Mouse (Mus musculus): ENCODE measurements around the gene Gmppa.
A peak's percentile ranks its signal among the peaks of the same experiment; 100 is the strongest.

Gene Gmppa

DNA sequence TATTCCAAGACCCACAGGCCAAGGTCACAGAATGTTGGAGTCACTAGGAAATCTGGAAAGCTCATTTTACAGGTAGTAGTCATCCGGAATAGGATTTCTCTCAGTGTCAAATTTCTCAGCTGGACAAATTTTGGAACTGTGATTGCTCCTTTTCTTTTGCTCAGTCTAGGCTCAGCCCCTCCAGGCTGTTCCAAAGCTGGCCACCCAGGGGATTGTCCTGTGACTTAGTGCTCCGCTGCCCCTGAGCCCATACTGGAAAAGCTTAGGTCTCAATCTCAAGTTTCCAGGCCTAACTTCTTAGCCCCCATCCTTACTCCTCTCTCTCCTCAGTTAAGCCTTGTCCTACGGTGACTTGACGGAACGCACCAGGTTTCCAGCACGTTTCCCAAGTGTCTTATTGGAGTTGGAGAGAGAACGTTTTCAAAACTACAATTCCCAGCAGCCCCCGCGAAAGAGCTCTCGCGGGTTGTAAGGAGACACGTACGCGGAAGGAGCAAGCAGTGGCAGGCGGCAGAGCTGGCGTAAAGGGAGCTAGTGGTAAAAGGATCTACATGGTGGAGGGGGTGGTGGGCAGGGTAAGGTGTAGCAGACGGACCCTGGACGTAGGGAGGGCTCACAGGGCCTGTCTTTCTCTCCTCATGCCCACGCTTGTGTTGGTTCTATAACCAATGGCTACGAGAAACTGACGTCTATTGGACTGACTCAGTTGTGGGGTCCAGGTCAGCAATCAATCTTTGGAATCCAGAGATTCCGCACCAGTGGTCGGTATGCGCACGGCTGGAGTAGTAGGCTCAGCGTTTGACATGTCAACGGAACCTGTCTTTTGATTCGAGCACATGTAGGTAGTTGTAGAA lies at the start of gene Gmppa:
Gmppa (plus strand) TSS at position 456 of the 854 bp plus-strand sequence.
- DNase-seq (ENCODE audit: low read depth) = peak; percentile 73

DNA sequence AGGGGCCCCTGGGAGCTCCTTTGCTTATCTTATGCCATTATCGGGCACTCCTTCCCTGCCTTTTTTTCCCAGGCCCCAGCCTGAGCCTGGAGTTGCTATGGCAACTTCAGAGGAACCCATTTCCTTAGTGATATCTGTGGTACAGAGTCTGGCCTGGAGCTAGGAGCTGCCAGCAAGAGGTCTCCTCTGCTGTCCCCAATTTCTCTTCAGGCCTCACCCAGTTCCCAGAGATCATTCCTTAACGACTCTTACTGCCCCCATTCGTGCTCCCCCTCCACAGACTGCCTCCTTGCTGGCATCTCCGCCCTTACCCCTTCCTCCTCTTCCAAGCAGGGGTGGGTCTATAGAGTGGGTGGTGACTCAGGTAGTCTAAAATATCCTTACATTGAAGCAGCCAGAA lies 49.6 kb upstream of the Gmppa start:
- no peak for DNase-seq (ENCODE audit: low read depth)

DNA sequence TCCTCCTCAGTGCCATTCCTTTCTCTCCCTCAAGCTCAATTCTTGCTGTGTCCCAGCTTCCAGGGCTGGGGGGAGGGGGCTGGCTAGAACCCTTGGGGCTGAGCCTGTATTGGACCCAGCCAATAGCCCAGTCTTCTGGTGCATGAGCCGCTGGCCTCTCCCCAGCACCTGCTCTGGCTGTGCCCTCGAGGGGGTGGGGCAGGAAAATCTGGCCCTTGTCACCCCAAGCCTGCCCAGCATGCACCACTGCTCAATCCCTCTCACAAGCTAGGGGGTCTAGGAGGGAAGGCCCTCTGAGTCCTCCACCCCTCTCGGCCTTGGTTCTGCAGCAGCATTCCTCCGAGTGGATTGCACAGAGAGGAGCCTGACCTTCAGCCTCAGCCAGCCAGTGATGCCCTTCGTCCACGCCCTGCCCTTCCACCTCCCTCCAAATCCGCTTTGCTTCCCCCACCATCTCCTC lies 48.2 kb upstream of the Gmppa start:
- no peak for DNase-seq (ENCODE audit: low read depth)

DNA sequence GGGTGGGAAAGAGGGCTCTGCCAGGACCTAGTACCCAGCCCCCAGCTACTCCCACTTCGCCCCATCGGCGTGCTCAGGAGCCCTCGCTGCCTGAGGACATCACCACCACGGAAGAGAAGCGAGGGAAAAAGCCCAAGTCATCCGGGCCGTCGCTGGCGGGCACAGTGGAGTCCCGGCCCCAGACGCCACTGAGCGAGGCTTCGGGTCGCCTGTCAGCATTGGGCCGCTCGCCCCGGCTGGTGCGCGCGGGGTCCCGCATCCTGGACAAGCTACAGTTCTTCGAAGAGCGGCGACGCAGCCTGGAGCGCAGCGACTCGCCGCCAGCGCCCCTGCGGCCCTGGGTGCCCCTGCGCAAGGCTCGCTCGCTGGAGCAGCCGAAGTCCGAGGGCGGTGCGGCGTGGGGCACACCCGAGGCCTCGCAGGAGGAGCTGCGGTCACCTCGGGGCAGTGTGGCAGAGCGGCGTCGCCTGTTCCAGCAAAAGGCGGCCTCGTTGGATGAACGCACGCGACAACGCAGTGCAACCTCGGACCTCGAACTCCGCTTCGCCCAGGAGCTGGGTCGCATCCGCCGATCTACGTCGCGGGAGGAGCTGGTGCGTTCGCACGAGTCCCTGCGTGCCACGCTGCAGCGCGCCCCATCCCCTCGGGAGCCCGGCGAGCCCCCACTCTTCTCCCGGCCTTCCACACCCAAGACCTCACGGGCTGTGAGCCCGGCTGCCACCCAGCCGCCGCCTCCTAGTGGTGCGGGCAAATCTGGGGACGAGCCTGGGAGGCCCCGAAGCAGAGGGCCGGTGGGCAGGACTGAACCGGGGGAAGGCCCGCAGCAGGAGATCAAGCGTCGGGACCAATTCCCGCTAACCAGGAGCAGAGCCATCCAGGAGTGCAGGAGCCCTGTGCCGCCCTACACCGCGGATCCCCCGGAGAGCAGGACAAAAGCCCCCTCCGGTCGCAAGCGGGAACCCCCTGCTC lies 47.5 kb upstream of the Gmppa start:
- DNase-seq (ENCODE audit: low read depth) = no peak

DNA sequence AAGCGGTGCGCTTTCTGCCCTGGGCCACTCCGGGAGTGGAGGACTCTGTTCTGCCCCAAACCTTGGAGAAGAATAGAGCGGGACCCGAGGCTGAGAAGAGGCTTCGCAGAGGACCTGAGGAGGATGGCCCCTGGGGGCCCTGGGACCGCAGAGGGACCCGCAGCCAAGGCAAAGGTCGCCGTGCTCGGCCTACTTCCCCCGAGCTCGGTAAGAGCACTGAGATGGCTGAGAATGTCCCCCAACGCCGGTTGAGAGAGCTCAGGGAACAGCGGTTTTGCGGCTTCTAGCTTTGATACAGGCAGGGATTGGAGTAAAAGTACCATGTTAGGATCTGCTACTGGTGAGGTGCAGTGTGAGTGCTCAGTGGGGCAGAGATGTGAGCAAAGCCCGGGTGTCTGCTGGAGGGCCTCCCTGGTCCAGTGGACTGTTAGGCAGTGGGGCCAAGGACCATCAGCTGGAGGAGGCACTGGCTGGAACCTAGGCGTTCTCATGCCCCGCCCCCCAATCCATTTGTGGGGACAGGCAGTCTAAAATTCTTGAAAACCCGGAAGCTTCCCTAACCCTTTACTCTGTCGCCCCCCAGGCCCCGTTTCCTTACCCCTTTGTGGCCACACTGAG lies 46.7 kb upstream of the Gmppa start:
- no peak for DNase-seq (ENCODE audit: low read depth)

DNA sequence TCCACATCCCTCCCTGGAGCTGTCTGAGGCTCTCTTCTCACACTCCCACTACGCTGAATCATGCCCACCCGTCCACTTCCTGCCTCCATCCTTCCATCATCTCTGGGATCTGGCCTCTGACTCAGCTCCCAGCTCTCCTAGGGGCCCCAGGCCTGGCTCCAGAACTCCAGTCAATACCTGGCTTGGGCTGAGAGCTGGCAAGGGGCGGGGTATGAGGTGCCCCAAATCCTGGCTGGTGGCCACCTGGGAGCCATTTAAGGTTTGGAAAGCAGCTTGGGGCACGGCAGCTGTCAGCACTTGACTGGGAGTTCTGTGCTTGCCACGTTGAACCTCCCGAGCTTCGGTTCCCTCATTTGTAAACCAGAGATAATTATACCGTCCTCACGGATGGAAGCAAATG lies 42.6 kb upstream of the Gmppa start:
- DNase-seq (ENCODE audit: low read depth) = no peak

DNA sequence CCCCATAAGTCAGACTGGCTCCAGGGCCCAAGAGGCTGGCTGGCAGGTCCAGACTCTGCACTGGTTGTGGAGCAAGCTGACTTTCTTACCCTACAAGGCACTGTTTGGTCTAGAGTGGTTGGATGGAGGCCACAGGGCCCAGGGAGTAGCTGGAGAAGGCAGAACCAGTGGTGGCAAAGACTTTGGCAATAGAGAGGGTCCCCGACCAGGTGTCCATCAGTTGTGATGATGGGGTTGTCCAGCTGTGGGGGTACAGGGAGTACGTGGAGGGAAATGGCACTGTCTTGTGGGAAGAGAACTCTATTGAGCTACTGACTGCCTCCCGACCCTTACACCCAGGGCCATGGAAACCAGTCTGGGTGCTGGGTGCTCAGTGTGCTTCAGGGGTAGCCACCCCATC lies 41.9 kb upstream of the Gmppa start:
- no peak for DNase-seq (ENCODE audit: low read depth)

DNA sequence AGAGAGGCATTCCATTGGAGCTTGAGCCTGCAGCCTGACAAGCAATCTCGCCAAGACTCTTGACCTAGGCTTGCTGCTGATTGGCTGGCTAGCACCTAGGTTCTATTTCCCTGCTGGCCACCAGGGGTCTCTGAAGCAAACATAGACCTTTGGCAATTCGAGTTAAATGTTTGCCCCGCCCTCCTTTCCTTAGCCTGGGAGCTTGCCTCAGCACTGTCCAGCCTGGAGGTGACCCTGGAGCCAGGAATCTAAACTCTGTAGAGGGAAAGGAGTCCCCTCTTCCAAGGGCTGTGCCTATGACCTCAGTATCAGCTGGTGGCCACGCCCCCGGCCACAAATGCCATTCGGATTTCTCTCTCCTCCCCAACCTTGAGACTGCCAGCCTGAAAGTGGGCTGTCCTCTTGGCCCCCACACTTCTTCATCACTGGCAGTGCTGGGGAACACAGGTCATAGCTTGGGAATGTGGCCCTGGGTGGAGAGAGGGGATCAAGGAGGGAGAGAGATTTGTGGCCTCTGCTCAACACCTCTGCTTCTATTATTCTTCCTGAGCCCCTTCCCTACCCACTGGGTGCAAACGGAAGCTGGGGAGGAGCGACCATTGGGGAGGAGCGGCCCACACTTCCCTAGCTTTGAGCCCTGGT lies 36.8 kb upstream of the Gmppa start:
- DNase-seq (ENCODE audit: low read depth) = peak; percentile 48

DNA sequence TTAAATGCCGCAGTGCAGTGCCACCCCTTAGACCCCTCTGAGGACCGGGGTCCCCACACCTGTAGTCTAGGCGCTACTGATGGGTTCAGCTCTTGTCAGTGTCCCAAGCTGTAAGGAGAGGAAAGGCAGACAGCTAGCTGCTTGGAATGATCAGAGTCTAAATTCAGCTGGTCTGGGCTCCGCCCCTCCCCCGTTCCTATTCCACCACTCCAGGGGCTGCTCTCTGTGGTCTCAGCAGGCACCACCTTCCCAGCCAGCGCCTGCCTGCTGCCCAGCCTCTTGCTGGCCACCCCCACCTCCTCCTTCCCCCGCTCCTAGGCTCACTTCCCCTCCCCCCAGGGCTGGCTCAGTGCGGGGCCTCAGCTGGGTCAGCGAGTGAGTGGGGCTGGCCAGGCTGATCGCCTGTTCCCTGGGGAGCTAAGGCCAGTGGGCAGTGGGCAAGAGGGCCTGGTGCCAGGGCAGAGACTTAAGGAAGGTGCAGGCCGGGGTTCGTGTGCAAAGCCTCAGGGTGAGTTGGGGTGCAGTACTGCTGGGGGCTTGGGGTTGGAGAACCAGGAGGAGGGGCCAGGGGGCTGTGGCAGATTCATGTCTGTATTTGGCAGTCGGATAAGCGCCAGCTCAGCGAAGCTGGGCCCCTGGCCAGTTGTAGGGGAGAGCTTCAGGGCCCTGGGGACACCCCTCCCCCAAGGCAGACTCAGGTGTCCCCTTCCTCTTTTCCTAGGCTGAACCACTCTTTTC lies 35.8 kb upstream of the Gmppa start:
- DNase-seq (ENCODE audit: low read depth) = no peak

DNA sequence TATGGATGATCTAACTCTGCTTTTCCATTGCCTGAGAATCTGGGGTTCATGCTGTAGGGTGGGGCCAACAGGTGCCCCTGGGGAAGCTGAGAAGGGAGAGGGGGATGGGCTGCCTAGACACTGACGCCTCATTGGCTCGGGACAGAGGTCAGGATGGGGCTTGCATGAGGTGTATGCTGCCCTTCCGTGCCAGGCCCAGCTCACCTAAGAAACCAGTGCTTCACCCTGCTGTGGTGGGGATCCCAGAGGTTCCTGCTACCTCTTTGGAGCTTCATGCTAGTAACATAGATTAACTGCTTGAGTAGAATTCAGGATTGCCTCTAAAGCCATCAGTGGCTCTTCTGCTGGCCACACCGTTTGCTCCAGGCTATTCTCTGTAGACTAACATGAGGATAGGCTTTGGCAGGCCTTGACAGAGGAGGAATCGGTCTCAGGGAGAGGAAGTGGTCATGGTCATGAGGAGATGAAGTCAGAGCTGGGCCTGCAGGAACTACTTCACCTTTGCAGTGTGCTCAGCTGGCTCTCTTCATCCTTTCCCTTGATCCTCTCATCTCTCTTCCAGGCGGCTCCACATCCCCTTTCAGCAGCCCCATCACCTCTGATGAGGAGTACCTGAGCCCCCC lies 35.1 kb upstream of the Gmppa start:
- DNase-seq (ENCODE audit: low read depth) = no peak

DNA sequence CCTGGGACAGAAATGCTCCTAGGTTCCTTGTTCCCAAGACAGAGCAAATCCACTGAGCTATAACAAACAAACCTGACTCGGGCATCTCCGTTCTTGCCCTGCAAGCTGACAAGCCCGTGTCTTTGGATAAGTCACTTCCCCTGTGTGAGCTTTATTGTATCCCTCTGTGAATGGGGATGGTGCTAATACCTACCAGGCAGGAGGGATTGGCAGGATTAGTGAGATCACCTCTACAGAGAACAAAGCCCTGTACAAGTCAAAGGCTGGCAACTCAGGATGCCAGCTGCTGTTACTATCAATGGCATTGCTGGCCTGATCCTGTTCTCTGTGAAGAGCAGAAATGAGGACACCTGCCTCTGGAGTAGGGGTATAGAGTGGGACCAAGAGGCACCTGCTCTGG lies 30.2 kb upstream of the Gmppa start:
- no peak for DNase-seq (ENCODE audit: low read depth)

DNA sequence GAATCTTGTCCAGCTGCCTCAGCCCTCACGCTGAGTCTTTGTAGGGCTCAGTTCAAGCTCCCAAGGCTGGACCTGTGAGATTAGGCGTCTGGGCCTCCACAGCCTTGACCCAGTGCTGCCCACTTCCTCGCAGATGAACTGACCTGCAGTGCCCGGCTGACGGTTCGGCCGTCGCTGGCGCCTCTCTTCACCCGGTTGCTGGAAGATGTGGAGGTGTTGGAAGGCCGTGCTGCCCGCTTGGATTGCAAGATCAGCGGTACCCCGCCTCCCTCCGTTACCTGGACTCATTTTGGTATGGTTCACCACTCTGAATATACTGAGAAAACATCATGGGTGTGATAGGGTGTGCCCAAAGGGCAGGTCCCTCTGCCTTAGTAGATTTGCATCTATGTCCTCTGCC lies 29.6 kb upstream of the Gmppa start:
- no peak for DNase-seq (ENCODE audit: low read depth)

DNA sequence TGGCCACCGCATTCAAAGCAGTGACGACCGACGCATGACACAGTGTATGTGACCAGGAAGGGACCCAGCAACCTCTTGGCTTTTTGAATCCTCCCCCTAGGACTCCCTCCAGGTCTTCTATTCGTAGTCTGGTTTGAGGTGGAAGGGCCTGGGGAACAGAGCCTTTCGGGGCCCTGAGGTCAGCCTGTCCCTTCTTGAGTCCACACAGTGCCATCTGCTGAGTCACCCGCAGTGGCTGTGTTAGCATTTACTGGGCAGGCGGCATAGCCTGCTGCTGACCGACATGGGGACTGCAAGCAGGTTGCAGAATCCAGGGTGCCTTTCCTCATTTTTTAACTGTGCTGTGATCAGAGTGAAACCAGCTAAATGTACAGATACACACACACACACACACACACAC lies 28.7 kb upstream of the Gmppa start:
- no peak for DNase-seq (ENCODE audit: low read depth)

DNA sequence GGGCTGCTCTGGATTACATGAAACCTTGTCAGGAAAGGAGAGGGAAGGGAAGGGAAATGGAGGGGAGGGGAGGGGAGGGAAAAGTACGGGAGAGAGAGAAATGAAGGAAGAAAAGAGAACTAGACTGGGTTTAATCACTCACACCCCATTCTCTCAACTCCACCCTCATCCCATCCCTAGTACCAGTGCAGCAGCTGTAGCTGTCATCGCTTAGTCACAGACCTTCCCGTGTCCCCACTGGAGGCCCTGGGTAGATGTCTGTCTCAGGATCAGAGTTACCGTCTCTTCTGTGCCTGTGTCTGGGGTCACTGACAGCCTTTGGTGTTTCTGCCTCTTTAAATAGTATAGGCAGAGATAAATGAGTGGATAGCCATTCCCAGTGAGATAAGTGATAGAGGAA lies 27.5 kb upstream of the Gmppa start:
- no peak for DNase-seq (ENCODE audit: low read depth)

DNA sequence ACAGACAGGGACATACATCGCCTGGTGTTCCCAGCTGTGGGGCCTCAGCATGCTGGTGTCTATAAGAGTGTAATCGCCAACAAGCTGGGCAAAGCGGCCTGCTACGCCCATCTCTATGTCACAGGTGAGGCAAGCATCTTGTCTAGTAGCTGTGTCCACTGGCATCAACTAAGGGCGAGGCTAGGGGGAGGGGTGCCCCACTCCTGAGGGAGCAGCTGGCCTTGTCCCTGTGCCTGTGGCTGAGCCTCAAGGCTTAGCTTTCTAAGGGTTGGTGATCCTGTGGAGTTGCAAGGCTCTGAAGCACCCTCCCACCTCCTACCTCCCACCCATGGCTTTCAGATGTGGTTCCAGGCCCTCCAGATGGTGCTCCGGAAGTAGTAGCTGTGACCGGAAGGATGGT lies 25.8 kb upstream of the Gmppa start:
- DNase-seq (ENCODE audit: low read depth) = no peak

DNA sequence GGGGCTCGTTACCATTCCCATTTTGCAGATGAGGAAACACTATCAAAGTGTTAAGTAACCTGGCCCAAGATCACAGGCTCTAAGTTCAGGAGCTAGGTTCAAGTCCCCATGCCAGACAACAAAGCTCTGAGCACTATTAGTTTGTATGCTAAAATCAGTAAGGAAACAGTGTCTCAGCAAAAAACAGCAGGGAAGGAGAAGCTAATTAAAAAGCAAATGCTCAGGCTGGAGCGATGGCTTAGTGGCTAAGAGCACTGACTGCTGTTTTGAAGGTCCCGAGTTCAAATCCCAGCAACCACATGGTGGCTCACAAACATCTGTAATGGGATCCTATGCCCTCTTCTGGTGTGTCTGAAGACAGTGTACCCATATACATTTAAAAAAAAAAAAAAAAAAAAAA lies 23.5 kb upstream of the Gmppa start:
- DNase-seq (ENCODE audit: low read depth) = no peak

DNA sequence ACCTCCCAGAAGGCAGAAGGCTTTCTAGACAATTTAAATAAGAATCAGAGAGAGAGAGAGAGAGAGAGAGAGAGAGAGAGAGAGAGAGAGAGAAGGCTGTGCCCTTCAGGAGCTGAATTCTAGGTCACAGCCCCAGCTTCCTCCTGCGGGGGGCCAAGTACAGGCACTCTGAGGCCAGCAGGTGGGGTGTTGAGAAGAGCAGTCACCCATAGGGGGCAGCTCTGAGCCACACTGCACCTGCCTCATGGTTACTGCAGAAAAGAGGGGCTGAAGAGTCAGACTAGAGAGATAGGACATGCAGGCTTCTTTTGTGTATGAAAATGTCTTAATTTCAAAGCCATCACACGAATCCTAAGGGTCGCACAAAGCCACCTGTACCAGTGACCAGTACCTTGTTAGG lies 22.0 kb upstream of the Gmppa start:
- peak; percentile 27 for DNase-seq (ENCODE audit: low read depth)

DNA sequence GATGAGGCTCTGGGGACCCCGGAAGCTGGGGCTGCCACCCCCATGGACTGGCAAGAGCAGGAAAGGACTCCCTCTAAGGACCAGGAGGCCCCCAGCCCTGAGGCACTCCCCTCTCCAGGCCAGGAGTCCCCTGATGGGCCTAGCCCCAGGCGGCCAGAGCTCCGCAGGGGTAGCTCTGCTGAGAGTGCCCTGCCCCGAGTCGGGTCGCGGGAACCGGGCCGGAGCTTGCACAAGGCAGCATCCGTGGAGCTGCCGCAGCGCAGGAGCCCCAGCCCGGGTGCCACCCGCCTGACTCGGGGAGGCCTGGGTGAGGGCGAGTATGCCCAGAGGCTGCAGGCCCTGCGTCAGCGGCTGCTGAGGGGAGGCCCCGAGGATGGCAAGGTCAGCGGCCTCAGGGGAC lies 13.9 kb upstream of the Gmppa start:
- no peak for DNase-seq (ENCODE audit: low read depth)

DNA sequence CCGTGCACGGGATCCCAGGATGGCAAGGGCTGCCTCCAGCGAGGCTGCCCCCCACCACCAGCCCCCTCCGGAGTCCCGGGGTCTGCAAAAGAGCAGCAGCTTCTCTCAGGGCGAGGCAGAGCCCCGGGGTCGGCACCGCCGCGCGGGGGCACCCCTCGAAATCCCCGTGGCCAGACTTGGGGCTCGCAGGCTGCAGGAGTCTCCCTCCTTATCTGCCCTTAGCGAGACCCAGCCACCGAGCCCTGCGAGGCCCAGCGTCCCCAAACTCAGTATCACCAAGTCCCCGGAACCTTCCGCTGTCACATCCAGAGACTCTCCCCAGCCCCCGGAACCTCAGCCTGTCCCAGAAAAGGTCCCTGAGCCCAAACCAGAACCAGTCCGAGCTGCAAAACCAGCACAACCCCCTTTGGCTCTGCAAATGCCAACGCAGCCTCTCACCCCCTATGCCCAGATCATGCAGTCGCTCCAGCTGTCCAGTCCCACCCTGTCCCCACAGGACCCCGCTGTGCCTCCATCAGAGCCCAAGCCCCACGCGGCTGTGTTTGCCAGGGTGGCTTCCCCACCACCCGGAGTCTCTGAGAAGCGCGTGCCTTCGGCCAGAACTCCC lies 13.4 kb upstream of the Gmppa start:
- no peak for DNase-seq (ENCODE audit: low read depth)

DNA sequence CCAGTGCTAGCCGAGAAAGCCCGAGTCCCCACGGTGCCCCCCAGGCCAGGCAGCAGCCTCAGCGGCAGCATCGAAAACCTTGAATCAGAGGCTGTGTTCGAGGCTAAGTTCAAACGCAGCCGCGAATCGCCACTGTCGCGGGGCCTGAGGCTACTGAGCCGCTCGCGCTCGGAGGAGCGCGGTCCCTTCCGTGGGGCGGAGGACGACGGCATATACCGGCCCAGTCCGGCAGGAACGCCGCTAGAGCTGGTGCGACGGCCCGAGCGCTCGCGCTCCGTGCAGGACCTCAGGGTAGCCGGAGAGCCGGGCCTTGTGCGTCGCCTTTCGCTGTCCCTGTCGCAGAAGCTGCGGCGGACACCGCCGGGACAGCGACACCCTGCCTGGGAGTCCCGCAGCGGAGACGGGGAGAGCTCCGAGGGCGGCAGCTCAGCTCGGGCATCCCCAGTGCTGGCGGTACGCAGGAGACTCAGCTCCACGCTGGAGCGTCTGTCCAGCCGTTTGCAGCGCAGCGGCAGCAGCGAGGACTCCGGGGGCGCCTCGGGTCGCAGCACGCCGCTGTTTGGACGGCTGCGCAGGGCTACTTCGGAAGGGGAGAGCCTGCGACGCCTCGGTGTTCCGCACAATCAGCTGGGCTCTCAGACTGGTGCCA lies 12.8 kb upstream of the Gmppa start:
- no peak for DNase-seq (ENCODE audit: low read depth)

Data from naive thymus-derived CD4-positive, alpha-beta T cell, adult 2 months (primary cell).